Mouse (Mus musculus): ENCODE data around the gene Cdh12.

GRCm38 (mm10) chr15:20550979-20551378, 101.9 kb downstream of the Cdh12 start:
- TF ChIP-seq CTCF (conservative IDR thresholded peaks at IDR 0.05 in 1 of 2, IDR thresholded peaks at IDR 0.05 in 1 of 2; ENCODE audit: low read depth in 2 of 2, low read length in 2 of 2) (no peak), ZNF384 (IDR thresholded peaks at IDR 0.05; ENCODE audit: low read depth, low read length) (no peak), KAT2A (IDR thresholded peaks at IDR 0.05; ENCODE audit: insufficient replicate concordance, low read length) (no peak), USF2 (conservative IDR thresholded peaks at IDR 0.05; ENCODE audit: low read depth, low read length) (no peak), POLR2A (IDR thresholded peaks at IDR 0.05; ENCODE audit: low read depth, low read length) (no peak), ZKSCAN1 (IDR thresholded peaks at IDR 0.05; ENCODE audit: borderline replicate concordance, low read depth, low read length) (no peak), TCF12 (IDR thresholded peaks at IDR 0.05; ENCODE audit: low read depth, low read length) (no peak), CHD1 (IDR thresholded peaks at IDR 0.05; ENCODE audit: low read depth, low read length) (no peak), IRF4 (IDR thresholded peaks at IDR 0.05; ENCODE audit: low read depth, low read length) (no peak), ZMIZ1 (IDR thresholded peaks at IDR 0.05; ENCODE audit: low read depth, low read length) (no peak), MAFK (IDR thresholded peaks at IDR 0.05; ENCODE audit: insufficient replicate concordance, low read length) (no peak), TBP (conservative IDR thresholded peaks at IDR 0.05; ENCODE audit: low read depth, low read length) (no peak), ZC3H11A (IDR thresholded peaks at IDR 0.05; ENCODE audit: low read depth, low read length) (no peak), MXI1 (IDR thresholded peaks at IDR 0.05; ENCODE audit: low read depth, low read length) (no peak)
